Mouse (Mus musculus): ENCODE results near the gene Pkd1. TPM values are rescaled to one million over a fixed set of nuclear protein-coding genes. Genes with fewer than 3 reads are reported as not detected.
A peak's percentile ranks its signal among the peaks of the same experiment; 100 is the strongest.

Gene Pkd1
- total and polyA plus RNA-seq, 3 experiments: 2.8 to 13.4 (median 8.3) TPM

- Histone ChIP-seq H3K9me3 (replicated peaks; ENCODE audit: low read length) (no peaks in the 10 kb centered on the region), H3K27ac (ENCODE audit: insufficient read depth, low read depth) (no peak overlapping the region), H3K36me3 (replicated peaks in 1 of 2; ENCODE audit: control insufficient read depth in 1 of 2, insufficient read depth in 1 of 2, low read length in 1 of 2) (peaks cover 0 to 16% of the 10 kb centered on the region in 2 experiments), H3K27me3 (replicated peaks) (peaks cover 9% of the 10 kb centered on the region), H3K9ac (ENCODE audit: insufficient read depth, low read depth) (no peak overlapping the region), H3K79me2 (replicated peaks; ENCODE audit: control insufficient read depth, extremely low read depth, insufficient read depth, poor library complexity, severe bottlenecking) (no peaks in the 10 kb centered on the region), H3K4me3 (replicated peaks in 1 of 3; ENCODE audit: low read depth in 2 of 3, low read length in 2 of 3, poor library complexity in 1 of 3) (no peak overlapping the region), H3K4me1 (ENCODE audit: control insufficient read depth in 1 of 2, insufficient read depth in 2 of 2) (peaks cover 8 to 40% of the 10 kb centered on the region in 2 experiments), H3K4me2 (ENCODE audit: insufficient read depth, low read depth, poor library complexity, severe bottlenecking) (no peak overlapping the region)
- dilution Hi-C loops (cut with MboI; ENCODE audit: extremely low pct_ligation_motif_present, extremely low pct_unique_long_range_greater_than_20kb, low sequenced_read_pairs) (no loop called here), in situ Hi-C loops (cut with MboI; ENCODE audit: low pct_ligation_motif_present, low pct_unique_long_range_greater_than_20kb, low sequenced_read_pairs) (loop anchor here (5.0 kb wide), 1 partner anchor 97 kb away; the partner anchor contains the start of gene Pkd1)
- TF ChIP-seq E2F4 (IDR thresholded peaks at IDR 0.05; ENCODE audit: insufficient replicate concordance, low read depth, low read length): no peak
- TF ChIP-seq IRF4 (IDR thresholded peaks at IDR 0.05; ENCODE audit: low read depth, low read length): no peak
- no peak for TF ChIP-seq RAD21 (IDR thresholded peaks at IDR 0.05; ENCODE audit: low read depth, low read length)
- no peak for TF ChIP-seq PAX5 (IDR thresholded peaks at IDR 0.05; ENCODE audit: low read length)
- no peak for TF ChIP-seq TCF12 (IDR thresholded peaks at IDR 0.05; ENCODE audit: low read depth, low read length)
- TF ChIP-seq NELFE (IDR thresholded peaks at IDR 0.05; ENCODE audit: low read depth, low read length): no peak
- no peak for TF ChIP-seq MXI1 (IDR thresholded peaks at IDR 0.05; ENCODE audit: low read depth, low read length)
- TF ChIP-seq JUN (IDR thresholded peaks at IDR 0.05; ENCODE audit: insufficient read depth, low read depth, low read length): no peak
- TF ChIP-seq MEF2A (IDR thresholded peaks at IDR 0.05; ENCODE audit: borderline replicate concordance, low read depth, low read length): no peak
- no peak for TF ChIP-seq MYC (IDR thresholded peaks at IDR 0.05; ENCODE audit: low read depth, low read length)
- TF ChIP-seq MAX (IDR thresholded peaks at IDR 0.05; ENCODE audit: low read length): no peak
- no peak for DNase-seq (ENCODE audit: extremely low read depth)
Measured at GRCm38 (mm10) chr17:24644030-24644715, 94.5 kb downstream of the Pkd1 start.

GRCm38 (mm10) chr17:24644875-24645721 lies 95.5 kb downstream of the Pkd1 start:
- in situ Hi-C loops (cut with MboI; ENCODE audit: low pct_ligation_motif_present, low pct_unique_long_range_greater_than_20kb, low sequenced_read_pairs): loop anchor here (5.0 kb wide), 1 partner anchor 98 kb away; the partner anchor contains the start of gene Pkd1
- DNase-seq (ENCODE audit: extremely low read depth): peak; percentile 58

More at GRCm38 (mm10) chr17:24644875-24645721, 95.5 kb downstream of the Pkd1 start:
- H3K79me2 ChIP-seq (replicated peaks; ENCODE audit: control insufficient read depth, extremely low read depth, insufficient read depth, poor library complexity, severe bottlenecking): no peaks in the 10 kb centered on the region
- peaks cover 0 to 8% of the 10 kb centered on the region in 2 experiments for H3K36me3 ChIP-seq (replicated peaks in 1 of 2; ENCODE audit: control insufficient read depth in 1 of 2, insufficient read depth in 1 of 2, low read length in 1 of 2)
- no peak overlapping the region for H3K27ac ChIP-seq (ENCODE audit: insufficient read depth, low read depth)
- peaks cover 12 to 46% of the 10 kb centered on the region in 2 experiments for H3K4me1 ChIP-seq (ENCODE audit: control insufficient read depth in 1 of 2, insufficient read depth in 2 of 2)
- dilution Hi-C loops (cut with MboI; ENCODE audit: extremely low pct_ligation_motif_present, extremely low pct_unique_long_range_greater_than_20kb, low sequenced_read_pairs): no loop called here
- no peak for TF ChIP-seq BHLHE40 (IDR thresholded peaks at IDR 0.05; ENCODE audit: low read depth, low read length)
- no peak for TF ChIP-seq JUN (IDR thresholded peaks at IDR 0.05; ENCODE audit: insufficient read depth, low read depth, low read length)
- TF ChIP-seq TBP (conservative IDR thresholded peaks at IDR 0.05; ENCODE audit: low read depth, low read length): no peak
- peak; percentile 24; the same call in 1 of the 2 replicates for TF ChIP-seq EP300 (IDR thresholded peaks at IDR 0.05; ENCODE audit: low read length)
- TF ChIP-seq RAD21 (IDR thresholded peaks at IDR 0.05; ENCODE audit: low read depth, low read length): no peak
- TF ChIP-seq SIN3A (IDR thresholded peaks at IDR 0.05; ENCODE audit: low read length): peak; percentile 35; the same call in 1 of the 2 replicates
- TF ChIP-seq SMC3 (IDR thresholded peaks at IDR 0.05; ENCODE audit: low read depth, low read length): no peak
- peak; percentile 67 for TF ChIP-seq ETS1 (conservative IDR thresholded peaks at IDR 0.05; ENCODE audit: low read depth, low read length)
- TF ChIP-seq ZMIZ1 (IDR thresholded peaks at IDR 0.05; ENCODE audit: low read depth, low read length): no peak
- TF ChIP-seq GABPA (IDR thresholded peaks at IDR 0.05; ENCODE audit: insufficient replicate concordance, low read depth, low read length): no peak
- no peak; the same call in 1 of the 2 replicates for TF ChIP-seq TCF12 (IDR thresholded peaks at IDR 0.05; ENCODE audit: low read depth, low read length)
- H3K4me3 ChIP-seq (replicated peaks in 1 of 3; ENCODE audit: low read depth in 2 of 3, low read length in 2 of 3, poor library complexity in 1 of 3): peak overlapping the region in 1 of 3 experiments; percentile 16
- H3K4me2 ChIP-seq (ENCODE audit: insufficient read depth, low read depth, poor library complexity, severe bottlenecking): no peak overlapping the region
- no peak overlapping the region for H3K9ac ChIP-seq (ENCODE audit: insufficient read depth, low read depth)
- H3K9me3 ChIP-seq (replicated peaks; ENCODE audit: low read length): no peaks in the 10 kb centered on the region
- H3K27me3 ChIP-seq (replicated peaks): peaks cover 17% of the 10 kb centered on the region
